Mouse (Mus musculus): ENCODE results near the gene Drd2. TPM values are rescaled to one million over a fixed set of nuclear protein-coding genes. Genes with fewer than 3 reads are reported as not detected.

The Drd2 gene
- total and polyA plus RNA-seq, 2 experiments, result not detected

DNA sequence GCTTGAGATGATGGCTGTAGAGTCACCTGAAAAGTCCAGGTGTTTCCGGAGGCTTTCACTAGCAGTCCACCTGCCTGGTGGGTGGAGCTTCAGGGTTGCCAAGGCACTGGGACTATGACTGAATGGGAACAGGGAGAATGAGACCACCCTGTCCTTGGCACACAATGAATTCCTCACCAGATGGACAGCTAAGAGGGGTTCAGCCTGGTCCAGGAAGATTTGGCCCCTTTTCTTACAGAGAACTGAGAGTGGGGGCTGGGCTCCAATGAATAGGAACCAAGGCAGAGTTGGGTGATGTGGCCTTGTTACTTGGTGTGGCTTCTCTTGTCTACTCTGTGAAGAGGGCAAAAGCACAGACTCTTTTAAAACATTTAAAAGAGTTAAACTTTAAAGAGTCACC is 112.0 kb downstream of the Drd2 start:
- DNase-seq (ENCODE audit: extremely low read depth, low read depth, low spot score), result no peak
- Histone ChIP-seq H3K4me3 (ENCODE audit: insufficient read depth, low read depth, low read length) (no peak overlapping the region), H3K79me2 (ENCODE audit: control insufficient read depth, insufficient read depth, low read length) (no peaks in the 10 kb centered on the region), H3K9ac (ENCODE audit: low read depth, low read length) (no peak overlapping the region), H3K27me3 (ENCODE audit: control insufficient read depth, insufficient read depth, low read length) (peaks cover 7% of the 10 kb centered on the region; the same call in 1 of the 2 replicates), H3K27ac (replicated peaks; ENCODE audit: insufficient read depth, low read depth, low read length) (no peak overlapping the region), H3K36me3 (ENCODE audit: control insufficient read depth, insufficient read depth, low read length) (no peaks in the 10 kb centered on the region), H3K4me1 (ENCODE audit: control insufficient read depth, insufficient read depth, low read length) (no peaks in the 10 kb centered on the region)
- 90% methylated on average over 1 of the region's 1 CpGs for WGBS
- TF ChIP-seq POLR2A (IDR thresholded peaks at IDR 0.05; ENCODE audit: extremely low read depth, insufficient read depth, low read length), result no peak
- TF ChIP-seq CTCF (IDR thresholded peaks at IDR 0.05; ENCODE audit: low read depth, low read length), result no peak

DNA sequence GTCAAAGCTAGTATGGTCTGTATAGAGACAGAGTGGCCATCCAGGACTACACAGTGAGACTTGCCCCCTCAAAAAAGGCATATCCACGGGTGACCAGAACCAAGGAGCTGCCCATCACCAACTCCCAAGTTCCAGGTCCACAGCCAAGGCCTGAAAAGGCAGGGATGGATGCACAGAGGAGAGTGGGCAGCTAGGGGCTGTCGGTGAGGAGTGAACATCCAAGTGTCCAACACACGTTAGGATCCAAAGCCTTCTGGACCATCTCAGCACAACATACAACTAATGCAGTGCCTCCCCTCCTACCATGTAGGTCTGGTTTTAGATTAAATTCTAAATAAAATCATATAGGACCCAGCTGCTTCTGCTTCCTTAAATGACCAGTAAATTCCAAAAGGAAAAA is 115.7 kb downstream of the Drd2 start:
- DNase-seq (ENCODE audit: extremely low read depth, low read depth, low spot score), result no peak
- WGBS, result 73% methylated on average over 3 of the region's 3 CpGs
- peaks cover 7% of the 10 kb centered on the region; the same call in 1 of the 2 replicates for H3K27me3 ChIP-seq (ENCODE audit: control insufficient read depth, insufficient read depth, low read length)
- H3K27ac ChIP-seq (replicated peaks; ENCODE audit: insufficient read depth, low read depth, low read length), result no peak overlapping the region
- TF ChIP-seq CTCF (IDR thresholded peaks at IDR 0.05; ENCODE audit: low read depth, low read length), result no peak
- no peak for TF ChIP-seq POLR2A (IDR thresholded peaks at IDR 0.05; ENCODE audit: extremely low read depth, insufficient read depth, low read length)
- H3K4me3 ChIP-seq (ENCODE audit: insufficient read depth, low read depth, low read length), result no peak overlapping the region
- H3K36me3 ChIP-seq (ENCODE audit: control insufficient read depth, insufficient read depth, low read length), result no peaks in the 10 kb centered on the region
- H3K79me2 ChIP-seq (ENCODE audit: control insufficient read depth, insufficient read depth, low read length), result no peaks in the 10 kb centered on the region
- H3K4me1 ChIP-seq (ENCODE audit: control insufficient read depth, insufficient read depth, low read length), result no peaks in the 10 kb centered on the region
- no peak overlapping the region for H3K9ac ChIP-seq (ENCODE audit: low read depth, low read length)

Other genes with a start within 250 kb of the Drd2 start
- gene Gm4894, start 90.1 kb upstream of the Drd2 start, total RNA-seq (2014; rRNA removed), result not detected in 2 replicates
- not detected in 2 replicates for gene Gm4894, start 90.1 kb upstream of the Drd2 start, polyA plus RNA-seq (2012; rRNA removed)
- not detected in 2 replicates for gene Ankk1, start 86.4 kb downstream of the Drd2 start, total RNA-seq (2014; rRNA removed)
- not detected in 2 replicates for gene Ankk1, start 86.4 kb downstream of the Drd2 start, polyA plus RNA-seq (2012; rRNA removed)
- gene Ttc12, start 145.6 kb downstream of the Drd2 start, total RNA-seq (2014; rRNA removed), result 0.07 and 0.28 TPM in 2 replicates
- 0.11 and 0.17 TPM in 2 replicates for gene Ttc12, start 145.6 kb downstream of the Drd2 start, polyA plus RNA-seq (2012; rRNA removed)